Mouse (Mus musculus) erythroblast, adult 5-6 weeks (primary cell): ENCODE measurements around the gene Slc10a2. TPM values are rescaled to one million over a fixed set of nuclear protein-coding genes. Genes with fewer than 3 reads are reported as not detected.
"Not testable (repeated sequence)": the region's sequence is repeated elsewhere in the genome, so short reads cannot be mapped to it uniquely, and the experiment has no call there.

Source experiments
- ATAC-seq: replicated peaks from 2 replicates; pipeline ENCODE4 v1.8.0; 2016; ENCODE audit warnings: moderate number of reproducible peaks, mild to moderate bottlenecking, moderate TSS enrichment, inconsistent platforms; ENCODE audit not compliant: poor library complexity, low FRiP score, severe bottlenecking
- total RNA-seq, 2 experiments: library from RNA; stranded (forward) in 1 of 2; stranded (reverse) in 1 of 2; fragments of 150-400 nt in 1 of 2; fragments of 200-764, 138-1000 nt in 1 of 2; gene quantifications; 2 replicates each; pipeline versions ENCODE4 v1.2.3 to v1.2.4; 2015 to 2017; ENCODE audit warnings: low replicate concordance in 2 of 2

Slc10a2 gene
- total RNA-seq (2015; ENCODE audit: low replicate concordance) (not detected in 2 replicates), total RNA-seq (2017; ENCODE audit: low replicate concordance) (not detected in 2 replicates)

DNA sequence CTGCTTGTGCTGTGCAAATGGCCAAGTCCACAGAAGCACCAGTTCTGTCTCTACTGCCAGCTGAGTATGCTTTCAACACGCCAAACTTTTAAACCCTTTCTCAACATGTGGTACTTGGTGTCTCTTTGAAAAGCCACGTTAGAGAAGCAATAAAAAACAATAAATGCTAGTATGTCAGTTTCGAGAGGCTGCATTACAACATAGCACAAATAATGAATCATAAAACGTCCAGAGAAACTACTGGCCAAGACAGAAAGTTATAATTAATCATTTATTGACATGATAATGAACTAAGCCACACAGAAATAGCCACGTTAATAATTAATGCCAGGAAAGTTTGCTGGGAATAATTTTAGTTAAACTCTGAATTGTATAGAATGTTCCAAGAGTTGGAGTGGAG lies at the start of gene Slc10a2:
Gene Slc10a2, minus strand, starts transcription at position 166 of the 400 bp plus-strand sequence.
- ATAC-seq = no peak

DNA sequence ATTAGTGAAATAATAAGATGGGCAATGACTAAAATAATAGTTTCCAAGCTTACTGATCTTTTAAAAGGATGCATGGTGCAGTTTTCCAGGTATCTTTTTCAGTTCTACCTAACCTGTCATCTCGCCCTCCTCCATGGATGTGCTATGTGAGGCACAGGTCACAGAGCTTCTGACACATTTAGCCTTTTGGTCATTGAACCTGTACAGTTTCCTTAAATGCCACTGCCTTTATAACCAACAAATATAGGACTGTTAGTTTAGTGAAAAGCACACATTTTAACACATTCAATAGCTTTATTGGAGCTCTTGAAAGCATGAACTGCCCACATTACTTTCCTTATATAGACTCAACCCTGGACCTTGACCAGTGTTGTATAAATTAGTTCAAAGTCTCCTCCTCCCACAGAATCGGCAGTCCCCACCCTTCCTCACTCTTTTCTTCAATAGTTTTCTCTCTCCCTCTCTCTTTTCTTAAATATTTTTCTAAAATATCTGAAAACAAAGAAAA lies 24.2 kb upstream of the Slc10a2 start:
- no peak for ATAC-seq

DNA sequence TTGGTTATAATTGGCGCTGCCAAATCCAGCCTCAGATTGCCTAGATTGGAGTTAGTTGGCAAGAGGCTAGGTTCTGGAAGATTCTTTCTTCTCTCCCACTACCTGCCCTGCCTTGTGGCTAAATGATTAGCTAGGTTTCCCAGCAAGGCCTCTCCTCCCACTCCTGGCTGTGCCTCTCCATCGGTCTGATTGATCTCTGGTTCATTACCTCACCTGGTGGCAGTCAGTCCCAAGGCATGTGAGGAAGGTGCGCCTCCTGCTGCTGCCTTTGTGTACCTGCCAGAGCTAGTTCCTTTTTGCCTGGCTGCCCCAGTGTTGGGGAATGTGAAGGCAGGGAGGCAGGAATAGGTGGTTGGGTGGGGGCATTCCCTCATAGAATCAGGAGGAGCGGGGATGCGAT lies 1.7 kb upstream of the Slc10a2 start:
- no peak for ATAC-seq

DNA sequence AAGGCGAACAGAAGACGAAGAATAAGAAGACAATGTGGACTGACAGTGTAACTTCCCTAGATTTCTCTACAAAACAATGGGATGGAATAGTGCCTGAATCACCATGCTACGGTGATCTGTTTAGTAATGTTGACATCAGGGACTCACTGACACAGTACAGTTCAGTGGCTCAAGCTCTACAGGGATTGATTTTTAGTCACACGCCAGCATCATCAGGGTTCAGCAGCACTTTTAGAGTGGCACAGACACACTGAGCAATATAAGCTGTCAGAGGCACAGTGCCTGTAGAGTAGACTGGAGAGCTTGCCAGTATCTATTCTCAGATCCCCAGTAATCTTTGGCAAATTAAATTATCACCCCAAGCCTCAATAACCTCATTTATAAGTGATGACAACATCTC lies 9.8 kb downstream of the Slc10a2 start:
- no peak for ATAC-seq

DNA sequence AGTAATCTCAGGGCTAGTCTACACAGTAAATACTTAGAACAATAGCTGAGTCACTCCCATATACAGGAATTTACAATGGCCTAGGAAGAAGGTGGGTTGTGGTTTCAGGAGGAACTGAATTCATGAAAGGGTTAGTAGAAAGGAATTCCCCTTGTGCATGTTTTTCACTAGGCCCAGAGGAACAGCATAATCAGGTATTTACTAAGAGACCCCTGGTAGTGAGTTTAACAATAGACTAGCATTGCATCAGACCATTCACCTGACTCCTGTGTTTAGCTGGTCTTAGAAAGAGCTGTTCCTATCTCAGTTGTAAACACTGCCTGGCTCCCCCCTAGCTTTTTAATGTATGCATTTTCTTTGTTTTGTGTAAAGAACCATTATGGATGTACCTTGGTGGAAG lies 11.2 kb downstream of the Slc10a2 start:
- ATAC-seq = not testable (repeated sequence)

DNA sequence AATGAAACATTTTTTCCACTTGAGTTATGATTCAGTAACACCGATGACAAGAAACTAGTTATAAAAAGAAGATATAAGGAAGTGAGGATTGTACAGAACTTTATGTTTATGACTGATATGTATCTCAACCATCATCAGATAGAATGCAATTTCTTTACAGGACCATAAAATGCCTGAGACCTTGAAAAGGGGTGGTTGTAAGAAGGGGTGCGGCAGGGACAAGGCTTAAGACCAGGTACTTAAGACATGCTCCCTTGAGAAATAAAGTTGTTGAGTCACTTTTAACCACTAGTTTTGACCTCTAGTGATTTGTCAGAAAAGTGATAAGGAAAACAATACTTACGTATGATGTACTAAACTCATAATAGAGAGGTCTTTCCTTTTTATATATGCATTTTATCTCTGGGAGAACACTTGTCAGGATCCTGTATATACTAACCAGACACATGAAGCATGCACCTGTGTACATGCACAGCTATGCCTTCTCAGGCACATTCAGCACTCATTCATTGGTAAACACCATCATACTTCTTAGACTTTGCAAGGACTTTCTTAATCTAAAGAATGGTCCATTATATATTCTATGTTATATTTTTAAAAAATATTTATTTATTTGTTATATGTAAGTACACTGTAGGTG lies 31.4 kb downstream of the Slc10a2 start:
- no peak for ATAC-seq

DNA sequence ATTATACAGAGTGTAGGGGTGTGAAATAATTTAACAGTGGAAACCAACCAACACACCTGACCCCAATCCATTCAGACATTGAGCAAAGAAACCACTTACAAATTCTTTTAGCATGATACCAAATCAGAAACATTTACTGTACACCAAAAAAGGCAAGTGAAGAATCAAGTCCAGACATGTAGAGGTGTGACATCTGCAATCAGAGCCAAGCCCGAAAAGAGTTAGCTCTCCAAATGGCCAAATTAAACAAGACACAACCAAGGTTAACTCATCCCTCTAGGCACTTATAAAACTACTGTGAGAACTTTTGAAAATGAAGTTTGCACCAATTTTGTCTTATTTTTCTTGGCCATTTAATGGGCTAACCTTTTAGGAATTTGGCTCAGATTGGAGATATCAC lies 46.3 kb downstream of the Slc10a2 start:
- ATAC-seq = no peak

DNA sequence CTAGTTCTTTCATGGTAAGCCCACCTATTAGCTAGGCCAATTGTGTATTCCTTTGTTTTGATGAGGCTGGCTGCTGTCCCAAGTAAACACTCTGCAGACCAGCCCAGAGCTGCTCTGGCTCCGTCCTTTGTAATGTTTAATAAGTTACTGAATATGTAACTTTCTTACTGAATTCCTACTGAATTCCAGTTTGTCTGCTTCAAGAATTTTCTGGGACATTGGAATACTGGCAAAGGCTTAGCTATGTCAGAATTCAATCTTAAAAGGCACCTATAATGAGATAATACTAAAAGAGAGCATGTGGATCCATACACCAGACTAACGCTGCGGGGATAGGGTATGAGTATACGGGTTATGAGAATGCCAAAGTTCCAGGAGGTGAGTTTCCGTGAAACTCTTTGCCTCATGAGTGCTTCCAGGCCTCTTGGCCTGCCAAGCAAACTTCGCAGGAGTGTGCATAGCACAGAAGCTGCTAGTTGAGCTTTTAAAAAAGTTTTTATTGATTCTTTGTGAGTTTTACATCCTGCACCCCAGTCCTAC lies 60.7 kb downstream of the Slc10a2 start:
- not testable (repeated sequence) for ATAC-seq

DNA sequence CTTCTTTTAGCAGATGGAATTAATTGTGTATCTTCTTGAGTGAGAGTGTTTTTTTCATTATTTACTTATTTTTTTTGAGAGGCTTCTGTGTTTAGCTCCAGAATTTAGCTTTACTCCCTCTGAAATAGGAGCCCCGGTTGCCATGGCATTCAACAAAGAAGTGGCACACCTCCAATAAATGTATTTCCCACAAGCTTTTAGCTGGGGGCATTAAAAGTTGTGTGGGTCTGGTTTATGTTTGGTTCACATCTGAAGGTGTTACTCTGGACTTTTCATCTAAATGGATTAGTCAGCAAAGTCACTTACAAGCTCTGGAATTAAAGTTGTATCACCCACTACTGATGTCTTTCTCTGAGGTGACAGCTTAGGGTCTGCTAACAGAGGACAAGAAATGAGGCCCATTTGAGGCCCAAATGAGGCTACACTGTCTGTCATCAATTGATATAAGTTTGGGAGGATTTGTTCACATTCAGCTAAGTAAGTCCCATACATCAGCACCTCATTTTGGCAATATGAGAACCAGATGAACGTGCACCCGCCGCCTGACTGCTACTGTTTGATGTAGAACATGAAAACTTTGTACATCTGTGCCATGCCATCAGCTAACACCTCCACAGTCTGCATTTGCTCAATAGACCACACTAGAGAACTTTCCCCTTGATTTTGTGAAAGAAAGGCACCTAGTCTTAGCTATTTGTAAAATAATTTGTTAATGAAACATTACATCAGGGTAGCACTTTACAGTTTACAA lies 66.2 kb downstream of the Slc10a2 start:
- no peak for ATAC-seq
